Mouse (Mus musculus): ENCODE measurements around the gene Rbm15.

The Rbm15 gene

DNA sequence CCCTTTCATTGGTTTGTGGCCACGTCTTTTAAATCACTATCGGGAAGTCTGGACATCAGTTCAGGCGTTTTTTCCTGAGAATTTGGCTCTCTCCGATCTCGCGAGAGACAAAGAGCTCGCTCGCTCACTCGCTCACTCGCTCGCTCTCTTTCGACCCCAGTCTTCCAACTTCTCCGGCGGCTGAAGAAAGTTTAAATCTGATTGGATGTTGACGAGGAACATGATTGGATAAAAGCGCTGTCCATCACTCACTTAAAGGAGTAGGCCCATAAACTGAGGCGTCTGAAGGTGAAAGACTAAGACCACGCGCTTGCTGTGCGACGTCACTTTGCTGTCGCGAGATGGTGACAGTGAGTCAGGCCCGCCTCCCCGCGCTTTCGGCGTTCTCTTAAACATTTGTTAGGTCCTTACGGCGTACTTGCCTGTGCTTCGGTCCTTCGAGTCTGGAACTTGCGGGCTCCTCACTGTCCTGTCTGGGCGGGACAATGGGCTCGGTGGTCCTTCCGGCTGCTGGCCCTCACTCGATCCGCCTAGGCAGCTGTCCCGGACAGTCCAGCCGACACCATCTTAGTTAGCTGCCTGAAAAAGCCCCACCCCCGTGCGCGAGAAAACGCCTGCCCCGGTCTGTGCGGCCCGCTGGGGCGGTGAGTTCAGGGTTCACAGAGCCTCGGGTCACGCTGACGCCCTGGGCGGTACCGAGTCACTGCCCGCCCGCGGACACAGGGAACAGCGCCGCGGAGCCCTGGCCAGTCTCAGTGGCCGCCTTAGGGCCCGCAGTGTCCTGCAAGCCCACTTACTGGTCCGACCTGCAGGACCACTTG, at the start of gene Rbm15:
Gene Rbm15, minus strand, starts transcription at position 293 of the 821 bp plus-strand sequence.
- DNase-seq (ENCODE audit: low spot score in 2 of 2), result peak; percentile 95

- DNase-seq (ENCODE audit: low spot score in 2 of 2), result peak; percentile 11 to 66
These were observed 45.9 kb upstream of the Rbm15 start for GRCm38 (mm10) chr3:107379422-107379821.

GRCm38 (mm10) chr3:107378626-107379025, 45.2 kb upstream of the Rbm15 start:
- no peak for DNase-seq (ENCODE audit: low spot score in 2 of 2)

DNA sequence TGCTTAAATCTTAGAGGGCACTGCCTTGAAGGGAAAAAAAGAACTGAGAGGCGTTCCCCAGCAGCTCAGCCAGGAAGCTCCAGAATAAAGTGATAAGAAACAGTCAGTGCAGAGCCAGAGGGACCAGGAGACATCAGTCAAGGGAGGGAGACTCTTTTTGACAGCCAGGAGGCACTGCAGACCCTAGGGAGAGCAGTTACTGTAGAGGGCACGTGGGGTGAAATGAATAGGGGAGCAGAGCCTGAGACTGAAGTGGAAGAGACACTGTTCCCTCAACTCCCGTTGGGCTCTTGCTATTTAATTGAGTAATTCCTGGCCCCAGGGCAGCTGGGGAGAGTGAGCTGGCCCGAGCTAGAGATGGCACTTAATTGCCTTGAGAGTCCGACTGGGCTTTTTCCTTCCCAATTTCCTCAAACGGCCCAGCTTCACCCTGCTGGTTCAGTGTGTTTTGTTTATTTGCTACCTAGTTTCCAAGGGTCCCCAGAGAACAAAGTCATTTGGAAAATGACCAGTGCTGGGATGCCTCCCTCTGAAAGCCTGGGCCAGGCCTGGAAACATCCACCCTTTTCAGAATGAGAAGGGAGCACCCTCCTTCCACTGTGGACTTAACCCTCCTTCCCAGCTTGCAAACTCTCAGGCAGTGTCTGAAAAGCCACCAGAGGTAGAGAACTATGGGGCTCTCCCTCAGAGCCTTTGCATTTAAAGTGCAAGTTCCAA, 41.6 kb upstream of the Rbm15 start:
- DNase-seq (ENCODE audit: low spot score in 2 of 2), result no peak

DNA sequence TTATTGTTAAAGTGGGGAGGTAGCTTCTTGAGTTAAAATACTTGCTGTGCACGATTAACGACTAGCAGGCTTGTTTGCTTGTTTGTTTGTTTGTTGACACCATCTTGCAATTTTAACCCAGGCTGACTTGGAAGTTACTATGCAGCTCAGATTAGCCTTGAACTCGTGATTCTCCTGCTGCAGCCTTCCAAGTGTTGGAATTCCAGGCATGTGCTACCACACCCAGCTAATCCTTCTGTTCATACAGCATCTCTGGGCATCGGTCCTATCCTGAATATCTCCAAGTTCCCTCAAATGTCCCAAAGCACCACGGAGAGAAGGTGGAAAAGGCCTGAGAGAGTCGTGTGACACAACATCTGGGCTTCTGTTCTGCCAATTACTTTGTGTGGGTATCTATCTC, 35.7 kb upstream of the Rbm15 start:
- DNase-seq (ENCODE audit: low spot score in 2 of 2), result no peak

DNA sequence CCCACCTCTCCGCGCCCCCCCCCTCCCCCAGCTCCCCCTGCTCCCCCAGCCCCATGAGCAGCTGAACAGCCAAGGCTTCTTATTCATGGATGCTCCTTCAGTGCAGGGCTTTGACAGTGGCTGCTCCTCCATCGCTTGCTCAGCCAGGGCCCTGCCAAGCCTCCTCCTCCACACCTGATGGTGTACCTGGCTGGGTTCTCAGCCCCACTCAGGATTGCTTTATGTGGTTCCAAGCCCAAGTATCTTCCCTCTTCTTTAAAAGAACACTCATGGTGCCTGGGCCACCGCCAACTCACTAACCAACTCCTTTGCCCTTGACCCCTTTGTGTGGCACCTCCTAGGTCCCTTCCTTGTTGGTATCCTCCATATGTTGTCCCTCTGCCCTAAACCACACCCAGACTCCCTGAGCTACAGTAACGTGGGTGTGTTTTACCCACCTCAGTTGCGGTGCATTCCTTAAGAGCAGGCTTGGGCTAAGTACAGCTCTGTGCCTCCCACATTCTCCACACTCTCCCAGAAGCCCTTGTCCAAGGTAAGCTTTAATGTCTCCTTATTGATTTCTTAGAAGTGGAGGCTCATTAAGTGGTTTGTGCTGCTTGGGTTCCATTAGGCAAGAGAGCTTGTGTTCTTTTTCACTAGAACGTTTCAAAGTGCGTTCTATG, 34.6 kb upstream of the Rbm15 start:
- DNase-seq (ENCODE audit: low spot score in 2 of 2), result no peak

DNA sequence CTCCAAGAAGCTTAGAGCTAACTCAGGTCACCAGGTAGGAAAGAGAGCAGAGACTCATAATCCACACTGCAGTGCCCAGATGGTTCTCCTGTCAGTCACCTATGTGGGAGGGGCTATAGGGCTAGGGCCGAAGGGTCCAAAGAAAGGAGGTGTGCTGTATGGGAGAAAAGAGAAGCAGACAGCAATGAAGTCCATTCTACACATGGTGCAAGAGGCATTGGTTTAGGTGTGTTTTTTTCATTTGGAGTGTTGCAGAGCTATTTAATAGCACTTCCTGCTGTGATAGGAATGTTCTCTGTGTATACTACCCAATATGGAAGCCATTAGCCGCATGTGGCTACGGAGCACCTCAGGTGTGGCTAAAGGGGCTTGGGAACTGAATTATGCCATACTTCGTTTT, 31.9 kb upstream of the Rbm15 start:
- DNase-seq (ENCODE audit: low spot score in 2 of 2), result no peak

GRCm38 (mm10) chr3:107363391-107363790, 29.9 kb upstream of the Rbm15 start:
- no peak for DNase-seq (ENCODE audit: low spot score in 2 of 2)

DNA sequence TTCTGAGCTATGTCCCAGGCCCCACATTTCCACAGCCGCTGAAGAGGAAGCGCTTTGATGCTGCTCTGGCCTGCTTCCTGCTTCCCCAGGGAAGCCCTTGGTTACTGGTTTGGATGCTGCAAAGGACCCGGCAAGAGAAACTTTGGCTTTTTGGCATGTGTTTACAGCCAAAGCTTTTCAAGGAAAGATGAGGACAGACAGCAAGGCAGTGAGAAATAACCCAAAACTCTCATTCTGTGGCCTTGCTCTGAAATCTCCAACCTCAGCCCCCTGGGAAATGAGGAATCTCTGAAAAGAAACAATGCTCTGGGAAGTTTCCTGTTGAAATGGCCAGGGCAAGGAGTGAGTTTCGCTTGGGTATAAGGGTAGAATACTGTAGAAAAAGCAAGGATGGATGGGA, 26.9 kb upstream of the Rbm15 start:
- DNase-seq (ENCODE audit: low spot score in 2 of 2), result no peak

DNA sequence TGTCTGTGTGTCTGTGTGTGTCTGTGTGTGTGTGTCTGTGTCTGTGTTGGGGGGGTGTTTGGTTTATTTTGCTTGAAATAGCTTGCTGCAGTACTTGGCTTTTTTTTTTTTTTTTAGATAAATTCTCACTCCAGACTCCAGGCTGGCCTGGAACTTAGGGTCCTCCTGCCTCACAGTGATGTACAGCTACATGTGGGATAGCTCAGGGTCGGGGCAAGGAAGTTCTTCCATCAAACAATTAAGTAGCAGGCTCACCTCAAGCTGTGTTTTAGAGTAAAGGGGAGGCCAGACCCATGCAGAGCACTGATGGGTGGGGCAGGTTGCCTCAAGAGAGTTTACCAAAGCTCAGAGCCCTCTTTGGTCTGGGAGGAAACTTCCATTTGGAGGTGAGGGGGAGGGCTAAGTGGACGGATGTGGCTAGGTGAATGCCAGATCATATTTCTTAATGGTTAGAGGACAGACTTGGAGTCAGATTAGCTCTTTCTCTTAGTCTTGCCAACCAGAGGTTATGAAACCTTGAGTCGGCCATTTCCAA, 24.3 kb upstream of the Rbm15 start:
- DNase-seq (ENCODE audit: low spot score in 2 of 2), result no peak

DNA sequence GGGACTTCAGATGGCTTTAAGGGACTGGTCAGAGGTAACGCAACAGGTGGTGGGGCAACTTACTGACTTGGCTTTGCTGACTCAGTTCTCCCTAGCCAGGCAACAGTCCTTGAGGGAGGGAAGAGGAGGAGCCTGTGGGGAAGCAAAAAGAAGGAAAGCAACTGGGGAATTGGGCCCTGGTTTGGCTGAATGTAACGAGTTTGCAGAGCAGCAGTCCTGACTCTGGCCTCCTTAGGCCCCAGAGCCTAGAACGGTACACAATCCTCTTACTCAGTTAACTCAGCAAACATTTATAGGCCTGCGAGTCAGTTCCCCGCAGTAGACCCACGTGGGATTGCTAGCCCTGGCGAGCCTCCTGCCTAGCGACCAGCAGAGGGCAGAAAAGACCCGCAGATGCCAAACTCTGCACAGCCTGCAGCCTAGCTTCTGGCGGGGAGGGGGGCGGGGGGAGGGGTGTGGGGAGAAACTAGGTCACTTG, 23.5 kb upstream of the Rbm15 start:
- DNase-seq (ENCODE audit: low spot score in 2 of 2), result peak; percentile 43 to 67

DNA sequence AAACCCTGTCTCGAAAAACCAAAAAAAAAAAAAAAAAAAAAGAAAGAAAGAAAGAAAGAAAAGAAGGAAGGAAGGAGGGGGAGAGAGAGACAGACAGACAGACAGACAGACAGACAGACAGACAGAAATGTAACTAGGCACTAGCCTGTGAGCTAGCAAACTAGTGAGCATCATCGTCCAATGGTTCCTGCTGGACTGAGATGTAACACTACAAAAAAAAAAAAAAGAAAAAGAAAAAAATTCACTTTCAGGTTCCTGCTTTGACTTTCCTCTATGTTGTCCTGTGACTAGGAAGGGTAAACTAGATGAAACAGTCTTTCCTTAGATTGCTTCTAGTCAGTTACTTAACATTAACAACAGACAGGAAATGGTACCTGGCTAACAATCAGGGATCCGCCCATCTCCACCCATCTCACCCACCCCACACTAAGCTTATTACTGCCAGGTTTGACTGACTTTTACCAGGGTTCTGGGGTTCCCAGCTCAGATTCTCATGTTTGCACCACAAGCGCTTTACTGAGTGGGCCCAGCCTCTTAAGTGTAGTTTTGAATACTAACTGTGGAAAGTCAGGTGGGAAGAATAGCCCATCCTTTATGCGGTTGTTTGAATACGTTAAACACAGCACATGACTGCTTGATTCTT, 22.3 kb upstream of the Rbm15 start:
- DNase-seq (ENCODE audit: low spot score in 2 of 2), result no peak

DNA sequence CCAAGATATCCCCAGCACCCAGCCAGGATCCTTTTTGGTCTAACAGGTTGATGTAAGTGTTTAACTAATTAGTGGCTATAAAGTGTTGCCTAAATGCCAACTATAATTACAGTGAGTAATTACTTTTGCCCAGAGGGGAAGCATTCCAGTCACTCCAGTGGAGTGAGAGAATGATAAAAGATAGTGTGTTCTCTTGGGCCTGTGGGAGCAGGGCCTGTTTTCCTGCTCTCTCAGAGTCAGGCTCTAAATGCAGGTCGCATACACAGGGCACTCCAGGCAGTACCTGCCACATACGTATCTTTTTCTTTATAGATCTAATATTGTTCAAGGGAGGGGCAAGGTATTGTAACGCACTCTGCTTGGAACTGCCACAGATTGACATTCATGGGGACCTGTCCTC, 18.2 kb upstream of the Rbm15 start:
- DNase-seq (ENCODE audit: low spot score in 2 of 2), result no peak

- DNase-seq (ENCODE audit: low spot score in 2 of 2), result no peak
These were observed 15.5 kb upstream of the Rbm15 start for GRCm38 (mm10) chr3:107349006-107349405.

- no peak for DNase-seq (ENCODE audit: low spot score in 2 of 2)
These were observed 11.7 kb upstream of the Rbm15 start for GRCm38 (mm10) chr3:107345033-107345725.

- DNase-seq (ENCODE audit: low spot score in 2 of 2), result no peak
These were observed 10.5 kb upstream of the Rbm15 start for GRCm38 (mm10) chr3:107343971-107344370.

DNA sequence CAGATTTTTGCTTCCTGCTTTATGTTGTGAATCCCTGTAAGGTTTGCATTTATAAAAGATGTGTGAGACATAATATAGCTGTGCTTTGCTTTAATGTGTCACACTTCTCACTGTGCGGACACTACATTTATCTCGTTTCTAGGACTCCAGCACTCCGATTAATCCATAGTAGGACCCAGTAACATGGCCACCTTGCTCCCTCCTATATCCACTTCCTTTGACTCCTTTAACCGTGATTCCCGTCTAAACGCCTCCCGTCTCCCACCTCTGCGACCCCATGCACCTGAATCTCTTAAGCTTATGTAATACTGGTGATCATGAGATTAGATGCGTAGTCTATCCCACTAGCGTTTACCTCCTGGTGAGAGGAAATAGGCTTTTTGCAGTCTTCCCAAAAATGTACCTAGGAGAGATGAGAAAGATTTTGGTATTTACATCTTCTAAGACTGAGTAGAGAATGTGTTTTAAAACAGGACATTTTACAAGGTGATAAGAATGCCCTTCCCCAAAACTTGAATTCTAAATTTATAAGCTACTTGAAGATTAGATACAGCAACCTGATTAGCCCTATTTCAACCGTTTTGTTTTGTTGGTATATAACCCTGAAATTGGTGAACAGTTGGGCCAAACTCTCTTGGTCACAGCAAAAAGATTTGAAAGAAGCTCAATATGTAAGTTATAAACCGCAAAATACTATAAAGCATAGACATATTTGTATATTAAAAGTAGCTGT, 895 bp upstream of the Rbm15 start:
- DNase-seq (ENCODE audit: low spot score in 2 of 2), result no peak

DNA sequence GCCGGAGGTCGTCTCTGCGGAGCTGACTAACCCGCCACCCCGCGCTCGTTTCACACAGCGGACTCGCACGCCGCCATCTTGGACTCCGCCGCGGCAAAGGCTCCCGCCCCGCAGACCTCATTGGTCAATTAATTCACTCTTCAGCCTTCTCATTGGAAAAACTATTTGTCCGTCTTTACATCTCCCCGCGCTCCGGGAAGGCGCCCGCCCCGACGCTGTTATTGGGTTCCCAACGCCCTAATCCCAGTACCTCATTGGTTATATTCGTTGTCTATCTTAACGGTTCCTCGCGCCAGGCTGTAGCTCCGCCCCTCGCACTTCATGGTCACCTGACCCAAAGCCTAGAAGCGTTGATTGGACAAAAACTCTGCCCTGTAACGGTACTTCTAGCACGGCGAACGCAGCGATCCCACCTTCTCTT, 503 bp downstream of the Rbm15 start:
- DNase-seq (ENCODE audit: low spot score in 2 of 2), result peak; percentile 92 to 95

GRCm38 (mm10) chr3:107332127-107332959, 1.1 kb downstream of the Rbm15 start:
- peak; percentile 19 to 46 for DNase-seq (ENCODE audit: low spot score in 2 of 2)

- no peak for DNase-seq (ENCODE audit: low spot score in 2 of 2)
These were observed 1.7 kb downstream of the Rbm15 start for GRCm38 (mm10) chr3:107331746-107332126.
